Mouse (Mus musculus) adrenal gland, postnatal 25 days (tissue): ENCODE measurements at regions not wholly inside any gene's neighbourhood (a gene's known extent, or its start where the extent isn't known, plus 50 kb on each side); places are given as distances from the start of the nearest gene placed in this dataset.

Source experiments
- DNase-seq: peaks from one replicate; pipeline ENCODE4 v3.0.0; 2021; ENCODE audit warnings: mixed read lengths

- no peak for DNase-seq
Observed at GRCm38 (mm10) chr17:67503125-67503878, 129.2 kb downstream of the Lrrc30 start.

- no peak for DNase-seq
Observed at GRCm38 (mm10) chr17:67502628-67503027, 129.9 kb downstream of the Lrrc30 start.

- no peak for DNase-seq
Observed at GRCm38 (mm10) chr17:67499783-67500641, 132.5 kb downstream of the Lrrc30 start.

- DNase-seq, result no peak
Observed at GRCm38 (mm10) chr17:67497380-67497779, 135.1 kb downstream of the Lrrc30 start.

- DNase-seq, result no peak
Observed at GRCm38 (mm10) chr17:67480463-67480862, 126.2 kb upstream of the Ptprm start.

- DNase-seq, result peak; percentile 75
Observed at GRCm38 (mm10) chr17:67473137-67473536, 118.9 kb upstream of the Ptprm start.

- DNase-seq, result no peak
Observed at GRCm38 (mm10) chr17:67458851-67459421, 104.7 kb upstream of the Ptprm start.

GRCm38 (mm10) chr17:67451966-67452365 is 97.7 kb upstream of the Ptprm start:
- DNase-seq, result no peak

GRCm38 (mm10) chr17:67451081-67451480 is 96.8 kb upstream of the Ptprm start:
- no peak for DNase-seq

GRCm38 (mm10) chr17:67450021-67450420 is 95.8 kb upstream of the Ptprm start:
- DNase-seq, result no peak

GRCm38 (mm10) chr17:67445986-67446385 is 91.7 kb upstream of the Ptprm start:
- DNase-seq, result no peak

- DNase-seq, result no peak
Observed at GRCm38 (mm10) chr17:67440961-67441360, 86.7 kb upstream of the Ptprm start.

GRCm38 (mm10) chr17:67419956-67420711 is 65.9 kb upstream of the Ptprm start:
- no peak for DNase-seq

- no peak for DNase-seq
Observed at GRCm38 (mm10) chr17:67412546-67413250, 58.4 kb upstream of the Ptprm start.

- DNase-seq, result no peak
Observed at GRCm38 (mm10) chr17:67409911-67410310, 55.7 kb upstream of the Ptprm start.

- no peak for DNase-seq
Observed at GRCm38 (mm10) chr17:67405934-67406333, 51.7 kb upstream of the Ptprm start.
